Mouse (Mus musculus) kidney, adult 2 months (tissue): ENCODE data around the gene Brcc3. TPM values are rescaled to one million over a fixed set of nuclear protein-coding genes. Genes with fewer than 3 reads are reported as not detected.

Experiments
- DNase-seq: peaks from one replicate; pipeline ENCODE4 v3.0.0; 2021
- H3K27ac ChIP-seq: fragments of 200-500 bp; 2 replicates; pipeline ENCODE4 v1.5.1; 2012; ENCODE audit warnings: low read depth, low read length, control low read depth, inconsistent platforms; ENCODE audit not compliant: insufficient read depth
- H3K27me3 ChIP-seq: fragments of 200-500 bp; replicated peaks from 2 replicates; pipeline ENCODE4 v1.6.1; 2012; ENCODE audit warnings: mild to moderate bottlenecking, moderate library complexity, low read length, inconsistent platforms; ENCODE audit not compliant: control insufficient read depth, insufficient read depth
- H3K36me3 ChIP-seq: fragments of 200-500 bp; 2 replicates; pipeline ENCODE4 v1.6.1; 2012; ENCODE audit warnings: mild to moderate bottlenecking, moderate library complexity, low read length, inconsistent platforms; ENCODE audit not compliant: control insufficient read depth, insufficient read depth
- H3K4me1 ChIP-seq: fragments of 200-500 bp; 2 replicates; pipeline ENCODE4 v1.6.1; 2011; ENCODE audit warnings: low read length; ENCODE audit not compliant: control insufficient read depth, insufficient read depth
- H3K4me3 ChIP-seq: fragments of 200-500 bp; 2 replicates; pipeline ENCODE4 v1.5.1; 2011; ENCODE audit warnings: mild to moderate bottlenecking, low read depth, low read length, control low read depth; ENCODE audit not compliant: insufficient read depth
- CTCF ChIP-seq: fragments of 200-500 bp; conservative IDR thresholded peaks from 2 replicates; pipeline ENCODE4 v1.5.1; 2011; ENCODE audit warnings: low read depth, mild to moderate bottlenecking, control low read depth, low read length, moderate library complexity, mixed read lengths; ENCODE audit not compliant: insufficient read depth, insufficient read length
- POLR2A ChIP-seq: fragments of 200-500 bp; IDR thresholded peaks from one replicate; pipeline ENCODE4 v1.6.1; 2011; ENCODE audit warnings: low read depth, low read length, control low read depth
- WGBS: fragments of 180-500 bp; shearing (Covaris S2); methylation state at CpG from one replicate; pipeline ENCODE4 v1.1.7; 2018; 5-methylcytosine and 5-hydroxymethylcytosine counted together
- polyA plus RNA-seq: library from polyadenylated mRNA; depleted of rRNA; stranded (reverse); fragments of >200 nt; gene quantifications from 2 replicates; pipeline ENCODE4 v1.2.3, GENCODE M21; 2012; rRNA removed

Brcc3 gene
- 9.7 and 14.3 TPM in 2 replicates for polyA plus RNA-seq

DNA sequence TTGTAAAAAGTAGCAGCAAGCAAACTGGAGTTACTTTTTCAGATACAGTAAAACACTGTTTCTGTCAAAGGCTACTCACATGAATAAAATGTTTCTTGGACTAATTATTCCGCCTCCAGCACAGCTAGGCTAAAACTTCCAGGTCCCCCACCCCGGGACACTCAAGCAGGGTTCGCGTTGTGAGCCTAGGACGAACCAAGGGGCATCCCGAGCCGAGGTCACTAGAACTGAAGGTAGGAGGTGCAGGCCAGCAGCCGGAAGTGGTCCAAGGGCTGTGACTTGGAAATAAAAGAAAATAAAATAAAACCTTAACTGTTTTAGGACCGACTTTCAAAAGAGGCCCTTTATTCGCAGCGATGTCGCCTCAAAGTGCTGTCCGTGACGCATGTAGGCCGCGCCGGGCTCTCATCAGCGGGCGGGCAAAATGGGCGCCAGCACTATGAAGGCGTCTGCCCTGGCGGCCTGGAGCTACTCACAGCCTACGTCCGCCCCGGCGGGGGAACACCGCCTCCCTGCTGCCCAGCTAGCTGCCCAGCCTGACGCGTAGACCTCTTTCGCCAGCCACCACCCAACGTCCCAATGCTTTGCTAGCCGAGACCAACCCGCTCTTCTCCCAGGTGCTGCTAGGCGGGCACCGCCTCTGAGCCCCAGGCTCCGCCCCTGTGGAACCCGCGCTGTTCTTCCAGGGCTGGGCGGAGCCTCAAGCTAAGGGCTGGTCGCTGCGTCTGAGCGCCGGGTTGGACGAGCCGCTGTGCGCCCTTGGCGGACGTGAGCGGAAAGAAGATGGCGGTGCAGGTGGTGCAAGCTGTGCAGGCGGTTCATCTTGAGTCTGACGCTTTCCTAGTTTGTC is at the start of gene Brcc3, which contains the start of the genes Cmc4 and Mtcp1:
Brcc3 (plus strand) TSS at position 693 of the 850 bp plus-strand sequence.
Cmc4 (minus strand) TSS at position 649 of the 850 bp plus-strand sequence.
Mtcp1 (minus strand) TSS at position 653 of the 850 bp plus-strand sequence.
- DNase-seq, result peak; percentile 95
- H3K27me3 ChIP-seq, result no peaks in the 10 kb centered on the region
- H3K27ac ChIP-seq, result peak within 1 kb of the TSS; percentile 85
- H3K4me3 ChIP-seq, result peak within 1 kb of the TSS; percentile 84
- H3K36me3 ChIP-seq, result no peaks in the 10 kb centered on the region
- TF ChIP-seq POLR2A (peak; percentile 74), CTCF (no peak)
- WGBS, result under 1% methylated on average over 52 of the region's 52 CpGs
- H3K4me1 ChIP-seq, result no peaks in the 10 kb centered on the region

DNA sequence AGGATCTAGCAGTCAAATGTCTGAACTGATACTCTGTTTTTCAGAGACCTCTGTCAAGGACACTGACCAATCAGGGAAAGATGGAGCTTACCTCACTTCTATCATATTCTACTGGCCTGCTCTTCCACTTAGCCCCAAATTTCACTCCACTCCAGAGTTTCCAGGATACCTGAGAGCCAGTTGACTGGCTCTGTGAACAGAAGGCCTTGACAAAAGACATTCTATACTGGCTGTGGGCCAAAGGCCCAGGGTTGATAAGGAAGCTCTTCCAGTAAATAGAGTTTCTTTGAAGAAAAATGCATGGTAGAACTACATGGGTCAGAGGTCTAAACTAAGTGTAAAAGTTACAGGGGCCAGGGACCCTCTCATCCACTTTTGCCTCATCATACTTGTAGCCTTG is 46.2 kb upstream of the Brcc3 start:
- Histone ChIP-seq H3K27ac (no peak overlapping the region), H3K4me3 (no peak overlapping the region), H3K27me3 (no peaks in the 10 kb centered on the region), H3K36me3 (no peaks in the 10 kb centered on the region), H3K4me1 (no peaks in the 10 kb centered on the region; the same call in 1 of the 2 replicates)
- no peak for TF ChIP-seq CTCF
- no peak for TF ChIP-seq POLR2A
- DNase-seq, result peak; percentile 41

DNA sequence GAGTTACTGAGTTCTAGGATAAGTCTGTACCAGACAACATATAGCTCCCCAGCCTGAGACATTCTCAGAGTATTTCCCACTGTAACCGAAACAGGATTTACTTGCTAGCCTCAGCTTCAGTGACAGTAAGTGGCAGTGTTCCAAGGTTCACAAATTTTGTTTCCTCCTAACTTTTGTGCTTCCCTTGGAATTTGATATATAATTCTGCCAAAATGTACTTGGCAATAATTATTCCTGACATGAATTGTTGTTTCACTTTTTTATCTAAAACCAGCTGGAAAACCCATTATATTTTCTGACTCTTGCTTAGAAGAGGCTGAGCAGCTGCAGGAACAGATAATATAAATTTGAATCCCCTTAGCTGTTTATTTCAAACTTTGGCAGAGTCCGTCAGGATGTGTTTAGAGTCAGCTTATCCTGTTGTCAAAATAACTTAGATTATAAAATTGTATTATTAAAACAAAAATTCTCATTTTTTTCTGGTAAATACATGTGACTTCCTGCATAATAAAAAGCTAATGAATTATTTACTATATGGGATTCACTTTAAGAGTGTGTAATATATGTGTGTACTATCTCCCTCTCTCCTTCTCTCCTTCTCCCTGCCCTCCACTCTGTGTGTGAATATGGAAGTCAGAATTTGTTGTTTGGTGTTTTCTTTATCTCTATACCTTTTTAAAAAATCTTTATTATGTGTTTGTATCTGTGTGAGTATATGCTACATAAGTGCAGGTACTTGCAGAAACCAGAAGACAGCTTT is 43.6 kb upstream of the Brcc3 start:
- Histone ChIP-seq H3K27ac (peak overlapping the region; percentile 52; the same call in 1 of the 2 replicates), H3K4me1 (no peaks in the 10 kb centered on the region; the same call in 1 of the 2 replicates), H3K4me3 (no peak overlapping the region), H3K36me3 (no peaks in the 10 kb centered on the region), H3K27me3 (no peaks in the 10 kb centered on the region)
- peak; percentile 75 for DNase-seq
- TF ChIP-seq POLR2A (no peak), CTCF (no peak)
- 60% methylated on average over 2 of the region's 2 CpGs for WGBS

DNA sequence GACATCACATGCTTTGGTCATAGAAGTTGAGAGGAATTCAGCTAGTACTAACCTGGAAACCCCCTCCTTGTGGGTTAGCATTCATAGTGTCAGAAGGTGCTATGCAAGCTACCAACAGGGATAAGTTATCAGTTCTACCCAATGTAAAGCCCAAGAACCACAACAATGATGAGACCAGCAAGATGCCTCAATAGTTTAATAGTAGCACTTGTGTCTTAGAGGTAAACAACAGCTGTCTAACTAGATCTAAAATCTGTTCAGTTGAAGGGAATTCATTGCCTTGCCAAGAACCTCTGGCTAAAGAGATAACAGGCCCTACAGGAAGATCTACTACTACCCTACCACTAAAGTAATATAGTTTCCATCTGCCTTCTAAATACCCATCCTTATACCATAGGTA is 39.6 kb upstream of the Brcc3 start:
- TF ChIP-seq POLR2A, result no peak
- no peak for TF ChIP-seq CTCF
- no peaks in the 10 kb centered on the region for H3K27me3 ChIP-seq
- no peak overlapping the region for H3K4me3 ChIP-seq
- no peaks in the 10 kb centered on the region; the same call in 1 of the 2 replicates for H3K4me1 ChIP-seq
- H3K27ac ChIP-seq, result no peak overlapping the region
- no peaks in the 10 kb centered on the region for H3K36me3 ChIP-seq
- no peak for DNase-seq

DNA sequence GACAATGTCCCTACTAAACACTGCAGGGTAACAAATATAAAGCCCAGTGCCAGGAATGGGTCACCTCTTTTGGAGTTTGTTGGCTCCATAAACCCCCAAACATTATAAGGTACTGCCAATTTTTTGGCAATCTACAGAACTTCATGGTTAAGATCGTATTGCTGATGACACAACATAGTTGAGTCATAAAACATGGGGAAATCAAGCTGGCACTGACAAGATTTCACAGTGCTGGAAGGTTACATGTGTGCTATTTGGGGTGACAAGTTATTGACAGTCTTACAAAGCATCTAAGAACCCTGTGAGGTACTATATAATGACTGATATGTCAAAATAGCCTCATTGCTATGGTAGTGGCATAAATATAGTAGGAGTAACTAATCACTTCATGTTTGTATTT is 35.3 kb upstream of the Brcc3 start:
- WGBS, result 84% methylated on average over 1 of the region's 1 CpGs
- no peak overlapping the region for H3K4me3 ChIP-seq
- TF ChIP-seq CTCF, result no peak
- no peak for TF ChIP-seq POLR2A
- H3K27ac ChIP-seq, result no peak overlapping the region
- no peak for DNase-seq
- no peaks in the 10 kb centered on the region for H3K36me3 ChIP-seq
- H3K4me1 ChIP-seq, result no peaks in the 10 kb centered on the region; the same call in 1 of the 2 replicates
- no peaks in the 10 kb centered on the region for H3K27me3 ChIP-seq

DNA sequence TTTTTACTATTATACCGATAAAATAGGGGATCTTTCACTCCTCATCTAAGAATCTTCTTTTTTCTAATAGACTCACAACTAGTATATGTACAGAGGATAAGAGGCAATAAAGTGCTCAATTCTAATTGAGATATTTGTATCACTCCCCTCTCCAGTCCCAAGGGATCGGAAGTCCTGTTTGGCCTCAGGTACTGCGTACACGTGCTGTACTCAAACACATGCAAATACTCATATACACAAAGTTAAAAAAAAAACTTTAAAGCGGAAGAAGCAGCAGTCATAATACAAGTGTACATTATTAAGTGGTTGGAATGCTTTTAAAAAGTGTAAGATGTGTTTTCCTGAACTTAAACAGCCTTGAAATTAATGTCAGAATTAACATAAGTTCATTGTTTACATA is 34.7 kb upstream of the Brcc3 start:
- Histone ChIP-seq H3K4me3 (peak overlapping the region; percentile 86; the same call in 1 of the 2 replicates), H3K4me1 (no peaks in the 10 kb centered on the region; the same call in 1 of the 2 replicates), H3K27ac (peak overlapping the region; percentile 83; the same call in 1 of the 2 replicates), H3K36me3 (no peaks in the 10 kb centered on the region), H3K27me3 (no peaks in the 10 kb centered on the region)
- no peak for TF ChIP-seq POLR2A
- TF ChIP-seq CTCF, result no peak
- WGBS, result 57% methylated on average over 5 of the region's 5 CpGs
- DNase-seq, result no peak

DNA sequence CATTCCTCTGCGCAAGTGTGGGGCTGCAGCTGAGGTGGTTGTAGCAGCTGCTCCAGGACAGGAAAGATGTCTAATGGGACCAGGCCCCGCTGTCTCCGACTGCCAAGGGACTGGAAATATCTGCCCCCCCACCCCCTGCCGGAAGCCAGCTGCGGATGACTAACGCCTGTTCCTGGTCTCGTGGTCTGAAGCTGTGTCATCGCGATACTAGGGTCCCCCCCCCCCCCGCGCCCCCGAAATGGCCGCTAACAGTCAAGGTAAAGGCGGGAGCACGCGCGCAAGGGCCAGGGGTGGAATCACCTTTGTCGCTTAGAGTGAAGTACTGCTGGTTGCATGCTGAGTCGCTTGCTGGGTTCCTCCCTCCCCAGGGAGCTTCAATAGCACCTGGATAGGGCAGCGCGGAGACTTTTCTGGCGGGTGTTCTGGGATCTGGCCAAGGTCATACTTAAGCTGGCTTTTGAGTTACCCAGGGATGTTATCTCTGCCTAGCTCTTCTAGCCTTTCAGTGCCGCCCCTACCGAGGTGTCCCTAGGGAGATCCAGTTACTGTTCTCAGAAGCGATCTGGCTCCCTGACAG is 34.1 kb upstream of the Brcc3 start, which contains the start of the genes Fundc2 and F8:
Fundc2 (plus strand) TSS at position 205 of the 577 bp plus-strand sequence.
F8 (minus strand) TSS at position 421 of the 577 bp plus-strand sequence.
- no peaks in the 10 kb centered on the region for H3K27me3 ChIP-seq
- TF ChIP-seq CTCF, result no peak
- no peak for TF ChIP-seq POLR2A
- peak within 1 kb of the TSS; percentile 86 for H3K4me3 ChIP-seq
- WGBS, result 2% methylated on average over 20 of the region's 25 CpGs
- no peaks in the 10 kb centered on the region for H3K36me3 ChIP-seq
- no peaks in the 10 kb centered on the region; the same call in 1 of the 2 replicates for H3K4me1 ChIP-seq
- peak within 1 kb of the TSS; percentile 90 for H3K27ac ChIP-seq
- peak; percentile 88 for DNase-seq
